Mouse (Mus musculus) adrenal gland, postnatal 25 days (tissue): ENCODE measurements at regions not wholly inside any gene's neighbourhood (a gene's known extent, or its start where the extent isn't known, plus 50 kb on each side); places are given as distances from the start of the nearest gene placed in this dataset.

Source experiments
- DNase-seq: peaks from one replicate; pipeline ENCODE4 v3.0.0; 2021; ENCODE audit warnings: mixed read lengths

- DNase-seq = no peak
Measured at GRCm38 (mm10) chr3:52501614-52502013, 233.5 kb downstream of the Foxo1 start.

- no peak for DNase-seq
Measured at GRCm38 (mm10) chr3:52500026-52500425, 231.9 kb downstream of the Foxo1 start.

- DNase-seq = no peak
Measured at GRCm38 (mm10) chr3:52499581-52499980, 231.4 kb downstream of the Foxo1 start.

GRCm38 (mm10) chr3:52498506-52499228 lies 230.5 kb downstream of the Foxo1 start:
- DNase-seq = no peak

GRCm38 (mm10) chr3:52496965-52497364 lies 228.8 kb downstream of the Foxo1 start:
- no peak for DNase-seq

- no peak for DNase-seq
Measured at GRCm38 (mm10) chr3:52495401-52495800, 227.3 kb downstream of the Foxo1 start.

GRCm38 (mm10) chr3:52494924-52495323 lies 226.8 kb downstream of the Foxo1 start:
- no peak for DNase-seq

GRCm38 (mm10) chr3:52479186-52479585 lies 211.1 kb downstream of the Foxo1 start:
- DNase-seq = no peak

- no peak for DNase-seq
Measured at GRCm38 (mm10) chr3:52469900-52470299, 201.8 kb downstream of the Foxo1 start.

- DNase-seq = no peak
Measured at GRCm38 (mm10) chr3:52469397-52469796, 201.3 kb downstream of the Foxo1 start.

GRCm38 (mm10) chr3:52468326-52468725 lies 200.2 kb downstream of the Foxo1 start:
- no peak for DNase-seq

GRCm38 (mm10) chr3:52467876-52468275 lies 199.7 kb downstream of the Foxo1 start:
- DNase-seq = no peak

GRCm38 (mm10) chr3:52466984-52467565 lies 198.9 kb downstream of the Foxo1 start:
- no peak for DNase-seq

GRCm38 (mm10) chr3:52466571-52466970 lies 198.4 kb downstream of the Foxo1 start:
- DNase-seq = no peak

- no peak for DNase-seq
Measured at GRCm38 (mm10) chr3:52463911-52464310, 195.8 kb downstream of the Foxo1 start.

- DNase-seq = no peak
Measured at GRCm38 (mm10) chr3:52454955-52455354, 186.8 kb downstream of the Foxo1 start.

- DNase-seq = no peak
Measured at GRCm38 (mm10) chr3:52453041-52453440, 184.9 kb downstream of the Foxo1 start.

GRCm38 (mm10) chr3:52452345-52452744 lies 184.2 kb downstream of the Foxo1 start:
- peak; percentile 50 for DNase-seq

- DNase-seq = no peak
Measured at GRCm38 (mm10) chr3:52446991-52447390, 178.9 kb downstream of the Foxo1 start.

- DNase-seq = no peak
Measured at GRCm38 (mm10) chr3:52446500-52446899, 178.4 kb downstream of the Foxo1 start.

- no peak for DNase-seq
Measured at GRCm38 (mm10) chr3:52444420-52445119, 176.4 kb downstream of the Foxo1 start.

GRCm38 (mm10) chr3:52443856-52444255 lies 175.7 kb downstream of the Foxo1 start:
- peak; percentile 40 for DNase-seq

GRCm38 (mm10) chr3:52429014-52429589 lies 161.0 kb downstream of the Foxo1 start:
- no peak for DNase-seq
